Mouse (Mus musculus): ENCODE measurements around the gene Parp11. TPM values are rescaled to one million over a fixed set of nuclear protein-coding genes. Genes with fewer than 3 reads are reported as not detected.

The Parp11 gene
- polyA plus RNA-seq, 1 experiment from 2014 or later, result 8.0 TPM

DNA sequence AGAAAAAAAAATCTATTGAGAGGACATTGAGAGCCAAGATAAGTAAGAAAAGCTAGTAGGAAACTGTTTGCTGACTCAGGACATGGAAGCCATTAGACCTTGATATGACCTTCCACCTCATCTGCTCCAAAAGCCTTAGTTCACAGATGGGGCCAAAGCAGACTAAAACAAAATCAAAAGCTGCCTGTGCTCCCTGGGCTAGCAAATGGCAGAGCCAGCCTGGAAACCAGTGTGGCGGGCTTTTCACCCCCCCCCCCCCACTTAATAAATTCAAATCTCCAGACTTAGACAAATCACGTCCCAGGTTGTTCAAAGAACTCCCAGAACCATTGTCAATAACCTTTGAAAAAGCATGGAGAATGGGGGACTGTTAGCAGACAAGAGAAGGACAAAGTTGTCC is 2.7 kb upstream of the Parp11 start:
- Histone ChIP-seq H3K36me3 (ENCODE audit: control insufficient read depth, insufficient read depth) (no peaks in the 10 kb centered on the region), H3K4me2 (replicated peaks; ENCODE audit: low read depth) (no peak overlapping the region), H3K4me3 (ENCODE audit: low read depth, low read length) (no peak overlapping the region), H3K27ac (ENCODE audit: low read depth, low read length) (no peak overlapping the region), H3K9ac (ENCODE audit: low read depth, low read length) (no peak overlapping the region), H3K9me3 (ENCODE audit: control insufficient read depth) (no peaks in the 10 kb centered on the region), H3K4me1 (replicated peaks; ENCODE audit: control insufficient read depth, insufficient read depth, low read length) (no peaks in the 10 kb centered on the region), H3K27me3 (replicated peaks; ENCODE audit: control insufficient read depth, insufficient read depth, low read length) (0 out of 2 replicates have a peak, but pooled peaks cover 4% of the 10 kb centered on the region)
- WGBS, result 58% methylated on average over 2 of the region's 2 CpGs
- ATAC-seq, result no peak
- no peak for TF ChIP-seq CTCF (IDR thresholded peaks at IDR 0.05; ENCODE audit: low read depth)

DNA sequence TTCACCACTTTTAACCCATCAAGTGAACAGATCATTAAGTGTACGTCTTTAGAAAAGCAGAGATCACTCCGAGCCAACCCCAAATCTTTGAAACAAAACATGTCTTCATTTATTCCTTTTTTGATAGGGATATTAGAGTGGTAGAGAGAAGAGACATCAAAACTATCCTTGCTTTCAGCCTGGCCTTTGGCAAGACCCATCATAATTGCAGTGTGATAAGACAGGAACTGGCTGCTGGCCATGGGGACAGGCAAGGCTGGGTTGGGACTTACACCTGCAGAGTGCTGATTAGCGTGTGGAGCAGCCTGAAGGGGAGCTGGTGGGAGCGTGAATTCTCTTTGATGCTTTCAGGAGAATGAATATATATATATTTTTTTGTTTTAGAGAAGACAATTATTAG is 2.2 kb upstream of the Parp11 start:
- WGBS, result 55% methylated on average over 4 of the region's 4 CpGs
- ATAC-seq, result no peak
- H3K4me3 ChIP-seq (ENCODE audit: low read depth, low read length), result no peak overlapping the region
- H3K9me3 ChIP-seq (ENCODE audit: control insufficient read depth), result no peaks in the 10 kb centered on the region
- no peak overlapping the region for H3K9ac ChIP-seq (ENCODE audit: low read depth, low read length)
- no peaks in the 10 kb centered on the region for H3K4me1 ChIP-seq (replicated peaks; ENCODE audit: control insufficient read depth, insufficient read depth, low read length)
- H3K27ac ChIP-seq (ENCODE audit: low read depth, low read length), result no peak overlapping the region
- no peak overlapping the region for H3K4me2 ChIP-seq (replicated peaks; ENCODE audit: low read depth)
- 0 out of 2 replicates have a peak, but pooled peaks cover 4% of the 10 kb centered on the region for H3K27me3 ChIP-seq (replicated peaks; ENCODE audit: control insufficient read depth, insufficient read depth, low read length)
- TF ChIP-seq CTCF (IDR thresholded peaks at IDR 0.05; ENCODE audit: low read depth), result no peak
- H3K36me3 ChIP-seq (ENCODE audit: control insufficient read depth, insufficient read depth), result no peaks in the 10 kb centered on the region

DNA sequence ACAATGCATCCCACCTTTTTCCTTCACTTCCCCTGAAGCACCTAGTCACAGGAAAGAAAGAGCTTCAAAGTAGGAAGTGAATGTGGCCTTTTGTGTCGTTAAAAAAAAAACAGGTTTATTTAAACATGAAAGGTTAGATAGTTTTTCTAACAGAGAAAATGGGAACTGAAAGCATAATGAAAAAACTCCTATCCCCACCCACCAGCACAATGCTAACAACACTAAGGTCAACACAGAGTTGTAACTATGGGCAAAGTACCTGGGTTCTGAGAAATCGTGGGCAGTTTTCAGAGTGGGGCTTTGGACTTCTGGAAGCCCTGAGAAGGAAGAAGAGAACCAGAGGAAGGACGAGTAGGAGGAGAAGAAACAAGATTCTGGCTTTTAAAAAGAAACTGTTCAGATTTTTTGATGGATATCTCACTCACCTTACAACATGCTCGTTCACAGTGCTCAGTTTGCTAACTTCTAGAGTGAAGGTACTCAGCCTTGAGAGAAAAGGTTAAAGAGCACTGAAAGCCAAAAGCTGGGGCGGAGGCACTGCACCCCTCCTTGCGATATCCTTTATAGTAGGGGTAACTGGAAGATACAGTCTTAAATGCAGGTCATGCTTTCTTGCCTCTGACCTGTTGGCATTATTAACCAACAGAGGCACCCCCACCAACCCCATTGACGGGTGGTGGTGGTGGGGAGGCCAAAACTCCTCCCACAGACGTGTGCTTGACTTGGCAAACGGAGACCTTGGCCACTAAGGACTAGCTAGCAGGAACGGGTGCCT is 1.2 kb downstream of the Parp11 start:
- TF ChIP-seq CTCF (IDR thresholded peaks at IDR 0.05; ENCODE audit: low read depth), result no peak
- 0 out of 2 replicates have a peak, but pooled peaks cover 1% of the 10 kb centered on the region for H3K4me1 ChIP-seq (replicated peaks; ENCODE audit: control insufficient read depth, insufficient read depth, low read length)
- no peak overlapping the region for H3K4me3 ChIP-seq (ENCODE audit: low read depth, low read length)
- H3K9ac ChIP-seq (ENCODE audit: low read depth, low read length), result no peak overlapping the region
- no peak overlapping the region; the same call in 1 of the 2 replicates for H3K4me2 ChIP-seq (replicated peaks; ENCODE audit: low read depth)
- ATAC-seq, result no peak
- no peaks in the 10 kb centered on the region for H3K36me3 ChIP-seq (ENCODE audit: control insufficient read depth, insufficient read depth)
- 52% methylated on average over 10 of the region's 10 CpGs for WGBS
- no peaks in the 10 kb centered on the region for H3K27me3 ChIP-seq (replicated peaks; ENCODE audit: control insufficient read depth, insufficient read depth, low read length)
- no peaks in the 10 kb centered on the region for H3K9me3 ChIP-seq (ENCODE audit: control insufficient read depth)
- H3K27ac ChIP-seq (ENCODE audit: low read depth, low read length), result no peak overlapping the region

DNA sequence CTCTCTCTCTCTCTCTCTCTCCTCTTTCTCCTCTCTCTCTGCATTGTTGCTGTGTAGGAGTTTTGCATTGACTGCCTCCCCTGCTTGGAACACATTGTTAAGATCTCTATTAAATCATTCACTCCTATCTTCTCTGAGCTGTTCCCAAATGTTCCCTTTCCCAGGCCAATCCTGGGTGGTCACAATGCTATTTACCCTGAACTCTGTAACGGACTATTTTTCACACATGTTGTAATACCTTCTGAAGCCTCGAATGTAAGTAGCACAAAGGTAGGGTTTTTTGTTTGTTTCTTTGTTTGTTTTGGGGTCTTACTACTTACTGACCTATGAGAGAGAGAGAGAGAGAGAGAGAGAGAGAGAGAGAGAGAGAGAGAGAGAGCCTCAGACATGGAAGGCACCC is 2.2 kb downstream of the Parp11 start:
- H3K4me2 ChIP-seq (replicated peaks; ENCODE audit: low read depth), result no peak overlapping the region
- H3K4me3 ChIP-seq (ENCODE audit: low read depth, low read length), result no peak overlapping the region
- no peak overlapping the region for H3K9ac ChIP-seq (ENCODE audit: low read depth, low read length)
- no peaks in the 10 kb centered on the region for H3K36me3 ChIP-seq (ENCODE audit: control insufficient read depth, insufficient read depth)
- 0 out of 2 replicates have a peak, but pooled peaks cover 5% of the 10 kb centered on the region for H3K4me1 ChIP-seq (replicated peaks; ENCODE audit: control insufficient read depth, insufficient read depth, low read length)
- no peaks in the 10 kb centered on the region for H3K9me3 ChIP-seq (ENCODE audit: control insufficient read depth)
- no peak overlapping the region for H3K27ac ChIP-seq (ENCODE audit: low read depth, low read length)
- WGBS, result 71% methylated on average over 2 of the region's 2 CpGs
- ATAC-seq, result no peak
- H3K27me3 ChIP-seq (replicated peaks; ENCODE audit: control insufficient read depth, insufficient read depth, low read length), result no peaks in the 10 kb centered on the region
- no peak for TF ChIP-seq CTCF (IDR thresholded peaks at IDR 0.05; ENCODE audit: low read depth)

DNA sequence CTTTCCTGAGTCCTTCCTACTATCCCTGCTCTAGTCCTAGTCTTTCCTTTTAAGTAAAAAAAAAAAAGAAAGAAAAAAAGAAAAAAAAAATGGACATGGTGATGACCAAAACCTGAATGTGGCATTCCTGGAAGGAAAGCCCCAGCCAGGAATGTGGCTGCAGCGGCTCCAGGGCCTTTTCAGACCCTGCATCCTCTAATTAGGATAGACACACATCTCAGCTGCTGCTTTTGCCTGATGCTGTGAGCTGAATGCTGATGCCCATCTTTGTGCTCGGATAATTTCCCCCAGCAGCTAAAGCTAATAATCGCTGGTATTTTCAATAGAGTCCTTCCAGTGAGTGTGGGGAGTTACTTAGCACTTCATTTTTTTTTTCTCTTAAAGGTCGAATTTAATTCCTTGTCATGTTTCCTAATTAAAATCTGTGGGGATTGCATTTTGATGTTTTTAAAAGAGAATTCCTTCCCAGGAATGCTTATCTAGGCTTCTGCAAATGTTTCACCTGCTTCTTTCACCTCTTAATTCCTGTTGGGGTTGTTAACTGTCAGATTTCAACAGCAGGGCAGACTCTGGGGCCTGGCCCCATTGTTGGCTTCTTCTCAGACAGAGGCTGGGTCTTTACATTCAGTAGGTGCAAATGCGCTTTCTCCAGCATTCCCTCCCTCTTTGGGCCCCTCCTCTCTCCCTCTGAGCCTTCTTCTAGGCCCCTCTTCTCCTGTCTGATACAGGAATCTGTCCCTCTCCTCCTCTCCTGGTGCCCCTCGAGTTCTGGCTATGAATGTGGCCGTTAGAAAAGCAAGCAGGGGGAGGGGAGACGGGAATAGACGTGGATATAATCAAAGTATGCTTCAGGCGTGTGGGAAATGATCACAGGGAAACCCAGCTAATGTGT is 3.1 kb downstream of the Parp11 start:
- H3K4me2 ChIP-seq (replicated peaks; ENCODE audit: low read depth), result no peak overlapping the region
- no peak overlapping the region for H3K4me3 ChIP-seq (ENCODE audit: low read depth, low read length)
- H3K9me3 ChIP-seq (ENCODE audit: control insufficient read depth), result no peaks in the 10 kb centered on the region
- no peak overlapping the region for H3K27ac ChIP-seq (ENCODE audit: low read depth, low read length)
- no peaks in the 10 kb centered on the region for H3K27me3 ChIP-seq (replicated peaks; ENCODE audit: control insufficient read depth, insufficient read depth, low read length)
- H3K4me1 ChIP-seq (replicated peaks; ENCODE audit: control insufficient read depth, insufficient read depth, low read length), result 0 out of 2 replicates have a peak, but pooled peaks cover 8% of the 10 kb centered on the region
- no peak for ATAC-seq
- H3K36me3 ChIP-seq (ENCODE audit: control insufficient read depth, insufficient read depth), result no peaks in the 10 kb centered on the region
- WGBS, result 49% methylated on average over 10 of the region's 10 CpGs
- no peak for TF ChIP-seq CTCF (IDR thresholded peaks at IDR 0.05; ENCODE audit: low read depth)
- H3K9ac ChIP-seq (ENCODE audit: low read depth, low read length), result no peak overlapping the region

All from intestine, postnatal 0 days (tissue).